Mouse (Mus musculus) embryonic fibroblast, embryonic 13.5 days (primary cell): ENCODE measurements at regions not wholly inside any gene's neighbourhood (a gene's known extent, or its start where the extent isn't known, plus 50 kb on each side); places are given as distances from the start of the nearest gene placed in this dataset.

ENCODE experiments used
- CTCF ChIP-seq: IDR thresholded peaks from 2 replicates; pipeline ENCODE4 v1.5.1; 2011; ENCODE audit warnings: mild to moderate bottlenecking, control low read depth, low read length, moderate library complexity, borderline replicate concordance; ENCODE audit not compliant: insufficient read depth
- POLR2A ChIP-seq: IDR thresholded peaks from 2 replicates; pipeline ENCODE4 v1.6.1; 2011; ENCODE audit warnings: low read depth, mild to moderate bottlenecking, control low read depth, low read length, moderate library complexity

GRCm38 (mm10) chr11:110868319-110868718 is 99.5 kb upstream of the Kcnj16 start:
- no peak for TF ChIP-seq POLR2A
- no peak for TF ChIP-seq CTCF
